Mouse (Mus musculus) left cerebral cortex, postnatal 10 days (tissue): ENCODE results near the gene Klb. TPM values are rescaled to one million over a fixed set of nuclear protein-coding genes. Genes with fewer than 3 reads are reported as not detected.
"Not testable (repeated sequence)": the region's sequence is repeated elsewhere in the genome, so short reads cannot be mapped to it uniquely, and the experiment has no call there.

Experiments
- DNase-seq, 2 experiments: peaks; one replicate each; pipeline ENCODE4 v3.0.0; 2021 to 2022; ENCODE audit warnings: low spot score in 2 of 2, mixed read lengths in 1 of 2; ENCODE audit errors: extremely low spot score in 1 of 2
- intact Hi-C: fragments of 180-260 bp; cut with DNase I; formaldehyde crosslinking; loops from one replicate; pipeline ENCODE4 v1.15.1; 2025
- total RNA-seq, 2 experiments: library from RNA; stranded (reverse); gene quantifications; 2 replicates each; pipeline ENCODE4 v1.2.3; 2021

The Klb gene
- total RNA-seq: under 1 TPM; 0.36 to 0.39 TPM

- intact Hi-C loops: no loop called here
- DNase-seq: no peak
These were observed at the start of gene Klb for GRCm38 (mm10) chr5:65348168-65348567. Gene Klb (plus strand): TSS chr5:65348314.

- intact Hi-C loops, DNase-seq: not testable (repeated sequence)
These were observed 48.5 kb upstream of the Klb start for GRCm38 (mm10) chr5:65299623-65300022.

- DNase-seq: no peak
- intact Hi-C loops: no loop called here
These were observed 48.0 kb upstream of the Klb start for GRCm38 (mm10) chr5:65300121-65300520.

GRCm38 (mm10) chr5:65305516-65305915, 42.6 kb upstream of the Klb start:
- intact Hi-C loops: no loop called here
- no peak for DNase-seq

GRCm38 (mm10) chr5:65308208-65308607, 39.9 kb upstream of the Klb start:
- DNase-seq: no peak
- intact Hi-C loops: no loop called here

- intact Hi-C loops: no loop called here
- DNase-seq: no peak
These were observed 39.2 kb upstream of the Klb start for GRCm38 (mm10) chr5:65308866-65309265.

- DNase-seq: no peak
- intact Hi-C loops: no loop called here
These were observed 28.9 kb upstream of the Klb start for GRCm38 (mm10) chr5:65319176-65319575.

GRCm38 (mm10) chr5:65322165-65322564, 25.9 kb upstream of the Klb start:
- no peak for DNase-seq
- intact Hi-C loops: no loop called here

GRCm38 (mm10) chr5:65324271-65324670, 23.8 kb upstream of the Klb start:
- intact Hi-C loops: no loop called here
- no peak for DNase-seq

GRCm38 (mm10) chr5:65324758-65325355, 23.3 kb upstream of the Klb start:
- no peak for DNase-seq
- intact Hi-C loops: no loop called here

- intact Hi-C loops: no loop called here
- no peak for DNase-seq
These were observed 21.9 kb upstream of the Klb start for GRCm38 (mm10) chr5:65326212-65326611.

GRCm38 (mm10) chr5:65329971-65330370, 18.1 kb upstream of the Klb start:
- intact Hi-C loops: no loop called here
- no peak for DNase-seq

- DNase-seq: no peak
- intact Hi-C loops: loop anchor here (2.0 kb wide), 1 partner anchor 56 kb away; the partner anchor contains the start of genes Lias and Rpl9
These were observed 13.3 kb upstream of the Klb start for GRCm38 (mm10) chr5:65334788-65335187.

GRCm38 (mm10) chr5:65335298-65336074, 12.6 kb upstream of the Klb start, which contains the start of gene Rfc1:
Gene Rfc1 (minus strand): TSS chr5:65335670.
- peak; percentile 84 to 92 for DNase-seq
- intact Hi-C loops: loop anchor here (2.0 kb wide), 1 partner anchor 55 kb away; the partner anchor contains the start of genes Lias and Rpl9

GRCm38 (mm10) chr5:65336075-65336355, 12.1 kb upstream of the Klb start:
- intact Hi-C loops: no loop called here
- no peak for DNase-seq

GRCm38 (mm10) chr5:65338394-65338793, 9.7 kb upstream of the Klb start:
- DNase-seq: no peak
- intact Hi-C loops: no loop called here

- no peak for DNase-seq
- intact Hi-C loops: no loop called here
These were observed 7.9 kb upstream of the Klb start for GRCm38 (mm10) chr5:65340167-65340566.

- DNase-seq: no peak
- intact Hi-C loops: no loop called here
These were observed 2.4 kb downstream of the Klb start for GRCm38 (mm10) chr5:65350508-65350907.

GRCm38 (mm10) chr5:65354097-65354496, 6.0 kb downstream of the Klb start:
- DNase-seq: no peak
- intact Hi-C loops: no loop called here

GRCm38 (mm10) chr5:65354985-65355384, 6.9 kb downstream of the Klb start:
- DNase-seq: no peak
- intact Hi-C loops: no loop called here
